Mouse (Mus musculus): ENCODE results near the gene Gm9507.
"Not testable (repeated sequence)": the region's sequence is repeated elsewhere in the genome, so short reads cannot be mapped to it uniquely, and the experiment has no call there.

The Gm9507 gene

GRCm38 (mm10) chr10:77811743-77812142 lies at the start of gene Gm9507:
Gene Gm9507 (minus strand): TSS chr10:77811843.
- DNase-seq, result no peak

GRCm38 (mm10) chr10:77852559-77852958 lies 40.9 kb upstream of the Gm9507 start, which contains the start of gene Gm10318:
Gene Gm10318 (plus strand): TSS chr10:77852859.
- no peak for DNase-seq

- no peak for DNase-seq
Measured at GRCm38 (mm10) chr10:77847538-77847937, 35.9 kb upstream of the Gm9507 start.

DNA sequence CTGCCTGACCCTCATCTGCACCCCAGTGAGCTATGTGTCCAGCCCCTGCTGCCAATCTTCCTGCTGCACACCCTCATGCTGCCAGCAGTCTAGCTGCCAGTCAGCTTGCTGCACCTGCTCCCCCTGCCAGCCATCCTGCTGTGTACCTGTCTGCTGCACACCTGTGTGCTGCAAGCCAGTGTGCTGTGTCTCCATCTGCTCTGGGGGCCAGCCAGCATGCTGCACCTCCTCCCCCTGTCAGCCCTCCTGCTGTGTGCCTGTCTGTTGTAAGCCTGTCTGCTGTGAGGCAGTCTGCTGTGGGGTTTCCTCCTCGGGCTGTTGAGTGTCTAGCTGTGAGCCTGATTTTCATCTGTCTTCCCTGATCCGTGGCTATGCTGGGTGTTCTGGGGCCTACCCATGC lies 35.3 kb upstream of the Gm9507 start:
- DNase-seq, result no peak

DNA sequence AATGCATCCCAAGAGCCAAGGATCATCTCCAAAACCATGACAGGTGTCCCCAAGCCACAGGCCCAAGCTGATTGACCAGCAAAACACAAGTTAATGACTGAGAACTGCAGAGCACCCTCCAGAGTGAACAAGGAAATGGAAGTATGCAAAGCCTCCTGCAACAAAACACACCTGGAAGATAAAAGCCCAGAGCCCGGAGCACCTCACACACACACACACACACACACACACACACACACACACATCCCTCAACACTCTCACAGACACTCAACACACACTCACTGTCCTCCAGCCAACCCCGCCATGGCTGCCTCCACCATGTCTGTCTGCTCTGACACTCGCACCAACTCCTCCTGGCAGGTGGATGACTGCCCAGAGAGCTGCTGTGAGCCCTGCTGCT lies 34.9 kb upstream of the Gm9507 start, which contains the start of gene Gm36176:
Gene Gm36176 (plus strand): TSS at position 301 of the 400 bp plus-strand sequence.
- no peak for DNase-seq

GRCm38 (mm10) chr10:77839006-77839405 lies 27.4 kb upstream of the Gm9507 start:
- DNase-seq, result no peak

DNA sequence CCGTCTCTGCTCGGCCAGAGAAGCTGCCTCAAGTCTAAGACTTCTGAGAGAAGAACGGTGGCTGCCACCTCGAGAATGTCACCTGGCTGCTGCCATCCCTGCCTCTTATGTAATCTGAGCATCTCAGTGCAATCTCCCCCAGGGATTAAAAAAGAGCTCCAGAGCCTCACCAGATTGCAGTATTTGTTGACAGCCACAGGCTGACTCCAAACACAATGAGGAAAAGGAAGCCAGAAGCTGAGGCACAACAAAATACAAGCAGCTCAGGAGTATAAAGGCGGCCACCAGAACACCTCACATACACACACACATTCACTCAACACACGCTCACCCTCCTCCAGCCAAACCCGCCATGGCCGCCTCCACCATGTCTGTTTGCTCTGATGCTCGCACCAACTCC lies 24.0 kb upstream of the Gm9507 start, which contains the start of gene Krtap10-10:
Gene Krtap10-10 (plus strand): TSS at position 301 of the 400 bp plus-strand sequence.
- DNase-seq, result no peak

- no peak for DNase-seq
Measured at GRCm38 (mm10) chr10:77826951-77827350, 15.3 kb upstream of the Gm9507 start, which contains the start of gene Krtap10-4. Gene Krtap10-4 (minus strand): TSS chr10:77827095.

- DNase-seq, result no peak
Measured at GRCm38 (mm10) chr10:77819203-77819602, 7.6 kb upstream of the Gm9507 start.

DNA sequence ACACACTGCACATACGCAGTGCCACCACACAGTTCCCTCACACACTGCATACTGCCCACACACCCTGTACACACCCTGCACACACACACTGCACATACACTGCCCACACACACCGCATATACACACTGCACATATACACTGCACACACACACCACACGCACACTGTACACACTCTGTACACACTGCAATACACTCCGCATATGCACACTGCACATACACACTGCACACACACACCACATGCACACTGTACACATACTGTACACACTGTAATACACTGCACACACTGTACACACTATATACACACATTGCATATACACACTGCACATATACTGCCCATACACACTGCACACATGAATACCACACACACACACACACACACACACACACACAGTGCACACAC lies 6.9 kb upstream of the Gm9507 start:
- no peak for DNase-seq

- DNase-seq, result peak; percentile 43
Measured at GRCm38 (mm10) chr10:77815514-77815913, 3.9 kb upstream of the Gm9507 start.

GRCm38 (mm10) chr10:77814382-77814781 lies 2.7 kb upstream of the Gm9507 start, which contains the start of gene Gm2696:
Gene Gm2696 (plus strand): TSS chr10:77814682.
- DNase-seq, result no peak

DNA sequence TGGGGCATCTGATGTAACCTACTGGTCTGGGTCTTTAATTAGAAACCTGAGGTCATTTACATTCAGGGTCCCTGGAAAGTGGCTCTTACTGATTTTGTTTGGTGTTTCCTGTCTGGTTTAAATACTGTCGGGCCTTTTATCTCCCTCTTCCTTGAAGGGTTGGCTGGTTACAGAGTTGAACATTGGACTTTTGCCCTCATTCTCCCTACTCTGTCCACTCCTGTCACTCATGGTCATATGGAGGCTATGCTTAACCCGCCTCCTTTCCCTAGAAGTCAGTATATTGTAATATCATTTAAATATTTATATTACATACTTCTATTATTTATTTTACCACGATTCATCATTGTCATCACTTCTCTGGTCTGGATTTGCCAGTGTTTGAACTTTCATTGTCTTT lies 7.5 kb downstream of the Gm9507 start:
- DNase-seq, result no peak

DNA sequence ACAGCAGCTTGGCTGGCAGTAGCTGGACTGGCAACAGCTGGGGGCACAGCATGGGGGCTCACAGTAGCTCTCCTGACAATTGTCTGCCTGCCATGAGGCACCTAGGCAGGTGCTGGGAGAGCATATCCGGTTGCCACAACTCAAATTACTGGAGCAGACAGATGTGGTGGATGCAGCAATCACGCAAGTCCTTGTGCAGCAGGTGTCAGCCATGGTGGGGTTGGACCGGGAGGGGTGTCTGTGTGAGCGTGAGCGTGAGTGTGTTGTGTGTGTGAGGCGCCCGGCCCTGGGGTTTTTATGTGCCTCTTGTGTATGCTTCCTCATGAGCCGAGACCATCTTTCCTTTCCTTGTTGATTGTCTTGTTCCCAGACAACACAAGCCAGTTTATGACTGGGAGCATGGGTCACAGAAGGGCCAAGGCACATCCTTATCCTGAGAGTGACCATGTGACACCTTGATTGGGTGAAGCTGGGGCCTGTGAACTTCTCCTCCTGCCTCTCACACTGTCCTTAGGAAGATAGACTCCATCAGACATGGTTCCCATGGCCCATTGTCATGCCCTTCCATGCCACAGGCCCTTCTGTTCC lies 12.6 kb downstream of the Gm9507 start, which contains the start of gene Gm19668:
Gene Gm19668 (minus strand): TSS at position 213 of the 588 bp plus-strand sequence.
- no peak for DNase-seq

DNA sequence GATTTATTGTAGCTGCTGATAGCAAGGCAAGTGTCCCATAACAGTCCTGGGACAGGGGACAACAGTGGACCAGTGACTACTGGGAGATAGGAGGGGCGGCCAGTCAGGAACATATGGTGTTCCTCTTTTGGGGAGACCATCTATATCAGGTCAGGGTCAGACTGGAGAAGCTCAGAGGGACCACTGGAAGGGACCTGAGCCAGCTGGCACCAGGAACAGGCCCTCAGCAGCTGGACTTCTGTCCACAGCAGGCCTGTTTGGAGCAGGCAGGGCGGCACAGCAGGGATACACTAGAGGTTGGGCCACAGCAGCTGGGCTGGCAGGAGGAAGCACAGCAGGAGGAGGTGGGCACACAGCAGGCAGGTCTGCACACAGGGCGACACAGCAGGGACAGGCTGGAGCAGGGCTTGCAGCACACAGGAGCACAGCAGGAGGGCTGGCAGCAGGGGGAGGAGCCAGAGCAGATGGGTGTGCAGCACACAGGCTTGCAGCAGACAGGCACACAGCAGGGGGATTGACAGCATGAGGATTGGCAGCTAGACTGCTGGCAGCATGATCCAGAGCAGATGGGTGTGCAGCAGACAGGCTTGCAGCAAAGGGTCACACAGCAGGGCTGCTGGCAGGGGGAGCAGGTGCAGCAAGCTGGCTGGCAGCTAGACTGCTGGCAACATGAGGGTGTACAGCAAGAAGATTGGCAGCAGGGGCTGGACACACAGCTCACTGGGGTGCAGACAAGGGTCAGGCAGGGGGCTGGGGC lies 13.3 kb downstream of the Gm9507 start:
- DNase-seq, result not testable (repeated sequence)

DNA sequence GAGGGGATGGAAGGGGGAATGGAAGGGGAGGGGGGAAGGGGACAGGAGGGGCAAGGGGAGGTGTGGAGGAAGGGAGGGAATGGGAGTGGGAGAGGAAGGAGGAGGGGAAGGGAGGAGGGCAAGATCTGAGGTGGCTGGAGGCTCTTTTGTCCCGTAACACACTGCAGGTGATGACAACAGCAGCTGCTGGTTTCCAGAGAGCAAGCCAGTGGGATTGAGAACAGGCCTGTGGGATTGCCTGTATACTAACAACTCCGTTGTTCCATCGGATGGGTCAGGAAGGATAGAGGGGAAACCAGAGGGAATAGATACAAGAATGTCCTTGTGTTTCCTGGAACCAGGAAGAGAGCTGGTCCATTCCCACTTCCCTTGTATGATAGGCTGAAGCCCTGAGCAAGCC lies 14.0 kb downstream of the Gm9507 start:
- DNase-seq, result no peak

DNA sequence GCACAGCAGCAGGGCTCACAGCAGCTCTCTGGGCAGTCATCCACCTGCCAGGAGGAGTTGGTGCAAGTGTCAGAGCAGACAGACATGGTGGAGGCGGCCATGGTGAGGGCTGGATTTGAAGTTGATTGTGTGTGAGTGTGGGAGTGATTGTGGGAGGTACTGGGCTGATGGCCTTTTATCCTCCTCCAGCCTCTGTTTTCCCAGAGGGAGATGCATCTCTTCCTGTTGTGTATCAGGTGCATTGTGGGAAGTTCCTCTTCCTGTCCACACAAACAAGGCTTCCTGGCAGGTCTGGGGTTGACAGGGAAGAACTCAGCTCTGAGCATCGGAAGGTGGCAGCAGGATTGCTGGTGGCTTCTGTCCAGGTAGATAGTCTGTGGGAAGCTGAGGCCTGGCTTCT lies 16.7 kb downstream of the Gm9507 start, which contains the start of gene Gm9639:
Gene Gm9639 (minus strand): TSS at position 101 of the 400 bp plus-strand sequence.
- DNase-seq, result no peak

GRCm38 (mm10) chr10:77788621-77789020 lies 23.0 kb downstream of the Gm9507 start:
- DNase-seq, result no peak

- not testable (repeated sequence) for DNase-seq
Measured at GRCm38 (mm10) chr10:77787876-77788275, 23.8 kb downstream of the Gm9507 start, which contains the start of gene Gm7137. Gene Gm7137 (minus strand): TSS chr10:77788200.

DNA sequence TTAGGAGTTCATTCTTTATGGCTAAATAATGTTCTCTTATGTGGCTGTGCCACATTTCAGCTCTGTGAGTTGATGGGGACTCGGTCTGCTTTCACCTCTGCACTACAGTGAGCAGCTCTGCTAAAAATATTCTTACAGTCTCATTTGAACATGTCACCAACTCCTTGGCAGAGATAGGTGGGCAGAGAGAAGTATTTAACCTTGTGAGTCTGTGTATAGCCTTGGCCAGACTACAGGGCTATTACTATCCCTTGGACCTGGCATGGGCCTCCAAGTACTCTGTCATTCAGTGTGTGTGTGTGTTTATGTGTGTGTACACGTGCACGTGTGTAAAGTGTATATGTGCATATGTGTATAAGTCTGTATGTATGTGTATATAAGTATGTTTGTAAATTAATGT lies 28.2 kb downstream of the Gm9507 start:
- DNase-seq, result not testable (repeated sequence)

GRCm38 (mm10) chr10:77782442-77782841 lies 29.2 kb downstream of the Gm9507 start, which contains the start of gene Gm3250:
Gene Gm3250 (minus strand): TSS chr10:77782542.
- not testable (repeated sequence) for DNase-seq

GRCm38 (mm10) chr10:77776844-77777243 lies 34.8 kb downstream of the Gm9507 start, which contains the start of gene Gm7138:
Gene Gm7138 (minus strand): TSS chr10:77776944.
- not testable (repeated sequence) for DNase-seq

GRCm38 (mm10) chr10:77772142-77772541 lies 39.5 kb downstream of the Gm9507 start:
- DNase-seq, result not testable (repeated sequence)

DNA sequence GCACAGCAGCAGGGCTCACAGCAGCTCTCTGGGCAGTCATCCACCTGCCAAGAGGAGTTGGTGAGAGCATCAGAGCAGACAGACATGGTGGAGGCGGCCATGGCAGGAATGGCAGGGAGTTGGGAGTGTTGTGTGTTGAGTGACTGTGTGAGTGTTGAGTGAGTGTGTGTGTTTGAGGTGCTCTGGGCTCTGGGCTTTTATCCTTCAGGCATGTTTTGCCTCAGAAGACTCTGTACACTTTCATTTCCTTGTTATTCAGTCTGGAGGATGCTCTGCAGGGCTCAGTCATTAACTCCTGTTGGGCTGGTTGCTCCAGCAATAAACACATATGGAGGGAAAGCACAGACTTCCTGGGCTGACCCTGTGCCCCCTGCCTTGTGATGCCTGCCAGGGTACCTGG lies 40.4 kb downstream of the Gm9507 start, which contains the start of gene Gm3238:
Gene Gm3238 (minus strand): TSS at position 101 of the 400 bp plus-strand sequence.
- DNase-seq, result not testable (repeated sequence)
